Mouse (Mus musculus): ENCODE results near the gene Nlrc5. TPM values are rescaled to one million over a fixed set of nuclear protein-coding genes. Genes with fewer than 3 reads are reported as not detected.
"Not testable (repeated sequence)": the region's sequence is repeated elsewhere in the genome, so short reads cannot be mapped to it uniquely, and the experiment has no call there.

Gene Nlrc5
- polyA plus RNA-seq, 1 experiment, result 0.16 TPM

DNA sequence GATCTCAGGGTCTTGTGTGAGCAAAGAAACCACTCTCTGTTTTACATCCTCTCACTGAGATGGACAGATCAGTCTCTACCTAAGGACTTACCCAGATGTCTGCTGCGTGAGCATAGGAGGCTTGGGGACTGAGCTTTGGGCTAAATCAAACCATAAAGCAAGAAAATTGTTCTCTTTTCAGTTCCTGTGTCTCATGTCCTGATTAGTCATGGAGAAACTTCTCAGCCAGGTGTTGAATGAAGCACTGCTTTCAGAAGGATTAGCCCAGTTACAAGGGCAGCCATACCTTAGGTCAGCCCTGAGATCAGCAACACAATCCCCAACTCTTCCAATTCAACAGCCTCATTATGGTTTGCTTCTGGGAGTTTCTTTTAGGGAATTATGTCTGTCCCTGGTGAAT lies 7.5 kb downstream of the Nlrc5 start:
- peaks cover 22% of the 10 kb centered on the region for H3K27me3 ChIP-seq (ENCODE audit: control insufficient read depth, insufficient read depth, insufficient read length)
- TF ChIP-seq FOSL1 (IDR thresholded peaks at IDR 0.05; ENCODE audit: insufficient read depth, low read length, poor library complexity, severe bottlenecking) (no peak), MAX (IDR thresholded peaks at IDR 0.05) (no peak), MYOD1 (IDR thresholded peaks at IDR 0.05; ENCODE audit: control insufficient read depth, insufficient read length, low read depth) (no peak), USF1 (IDR thresholded peaks at IDR 0.05; ENCODE audit: low read depth) (no peak), MYOG (IDR thresholded peaks at IDR 0.05; ENCODE audit: control insufficient read depth, extremely low read depth, insufficient read length) (no peak), CTCF (IDR thresholded peaks at IDR 0.05; ENCODE audit: control insufficient read depth, insufficient read depth, insufficient read length) (no peak), CEBPB (IDR thresholded peaks at IDR 0.05; ENCODE audit: low read depth) (no peak)
- no peak overlapping the region for H3K4me3 ChIP-seq (ENCODE audit: insufficient read depth, poor library complexity, severe bottlenecking)
- H3K79me3 ChIP-seq (ENCODE audit: low read depth), result no peaks in the 10 kb centered on the region
- H3ac ChIP-seq (ENCODE audit: control insufficient read depth, insufficient read length, low read depth), result no peak overlapping the region
- no peaks in the 10 kb centered on the region for H3K79me2 ChIP-seq (ENCODE audit: control insufficient read depth, insufficient read depth)
- H3K36me3 ChIP-seq (ENCODE audit: control insufficient read depth, insufficient read depth), result no peaks in the 10 kb centered on the region

DNA sequence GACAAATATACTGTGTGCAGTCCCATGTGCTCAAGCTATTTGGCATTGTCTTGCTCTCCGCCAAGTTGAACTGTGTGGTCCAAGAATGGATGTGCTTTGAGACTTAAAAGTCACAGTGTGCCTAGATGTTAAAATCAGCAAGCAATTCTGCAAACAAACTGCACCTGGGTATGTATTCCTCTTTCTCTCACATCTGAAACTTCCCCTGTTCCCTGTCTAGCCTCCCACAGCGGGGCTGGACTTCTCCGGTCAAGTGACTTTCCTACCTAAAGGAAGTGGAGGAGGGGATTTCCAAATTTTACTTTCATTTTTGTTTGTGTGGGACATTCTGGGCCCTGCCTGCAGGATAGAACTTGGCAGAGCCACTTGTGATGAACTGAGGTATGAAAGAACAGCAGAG lies 9.0 kb downstream of the Nlrc5 start:
- H3K27me3 ChIP-seq (ENCODE audit: control insufficient read depth, insufficient read depth, insufficient read length), result peaks cover 29% of the 10 kb centered on the region
- H3K36me3 ChIP-seq (ENCODE audit: control insufficient read depth, insufficient read depth), result no peaks in the 10 kb centered on the region
- H3K4me3 ChIP-seq (ENCODE audit: insufficient read depth, poor library complexity, severe bottlenecking), result no peak overlapping the region
- no peaks in the 10 kb centered on the region for H3K79me2 ChIP-seq (ENCODE audit: control insufficient read depth, insufficient read depth)
- H3K79me3 ChIP-seq (ENCODE audit: low read depth), result no peaks in the 10 kb centered on the region
- TF ChIP-seq FOSL1 (IDR thresholded peaks at IDR 0.05; ENCODE audit: insufficient read depth, low read length, poor library complexity, severe bottlenecking), result no peak
- TF ChIP-seq MYOG (IDR thresholded peaks at IDR 0.05; ENCODE audit: control insufficient read depth, extremely low read depth, insufficient read length), result no peak
- no peak for TF ChIP-seq USF1 (IDR thresholded peaks at IDR 0.05; ENCODE audit: low read depth)
- no peak for TF ChIP-seq CTCF (IDR thresholded peaks at IDR 0.05; ENCODE audit: control insufficient read depth, insufficient read depth, insufficient read length)
- no peak for TF ChIP-seq MAX (IDR thresholded peaks at IDR 0.05)
- no peak for TF ChIP-seq CEBPB (IDR thresholded peaks at IDR 0.05; ENCODE audit: low read depth)
- TF ChIP-seq MYOD1 (IDR thresholded peaks at IDR 0.05; ENCODE audit: control insufficient read depth, insufficient read length, low read depth), result no peak
- no peak overlapping the region for H3ac ChIP-seq (ENCODE audit: control insufficient read depth, insufficient read length, low read depth)

DNA sequence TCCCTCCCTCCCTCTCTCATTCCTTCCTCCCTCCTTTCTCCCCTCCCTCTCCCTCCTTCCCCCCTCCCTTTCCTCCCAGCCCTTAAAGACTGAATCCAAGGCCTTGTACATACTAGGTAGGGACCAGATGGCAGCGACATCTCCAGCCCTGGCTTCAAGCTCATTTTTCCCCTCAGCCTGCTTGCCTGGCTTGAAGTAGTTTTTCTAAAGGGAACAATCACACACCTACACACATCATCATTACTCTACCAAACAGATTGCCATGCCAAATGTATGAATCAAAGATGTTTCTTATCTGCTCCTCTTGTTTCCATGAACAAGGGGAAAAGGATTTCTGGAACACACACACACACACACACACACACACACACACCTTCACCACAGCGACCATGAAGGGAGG lies 10.3 kb downstream of the Nlrc5 start:
- TF ChIP-seq MAX (IDR thresholded peaks at IDR 0.05) (no peak), CEBPB (IDR thresholded peaks at IDR 0.05; ENCODE audit: low read depth) (no peak), USF1 (IDR thresholded peaks at IDR 0.05; ENCODE audit: low read depth) (no peak), MYOD1 (IDR thresholded peaks at IDR 0.05; ENCODE audit: control insufficient read depth, insufficient read length, low read depth) (no peak), CTCF (IDR thresholded peaks at IDR 0.05; ENCODE audit: control insufficient read depth, insufficient read depth, insufficient read length) (no peak), FOSL1 (IDR thresholded peaks at IDR 0.05; ENCODE audit: insufficient read depth, low read length, poor library complexity, severe bottlenecking) (no peak), MYOG (IDR thresholded peaks at IDR 0.05; ENCODE audit: control insufficient read depth, extremely low read depth, insufficient read length) (no peak)
- Histone ChIP-seq H3K79me2 (ENCODE audit: control insufficient read depth, insufficient read depth) (no peaks in the 10 kb centered on the region), H3K36me3 (ENCODE audit: control insufficient read depth, insufficient read depth) (no peaks in the 10 kb centered on the region), H3K4me3 (ENCODE audit: insufficient read depth, poor library complexity, severe bottlenecking) (no peak overlapping the region), H3ac (ENCODE audit: control insufficient read depth, insufficient read length, low read depth) (no peak overlapping the region), H3K79me3 (ENCODE audit: low read depth) (no peaks in the 10 kb centered on the region), H3K27me3 (ENCODE audit: control insufficient read depth, insufficient read depth, insufficient read length) (peaks cover 29% of the 10 kb centered on the region)

GRCm38 (mm10) chr8:94447142-94447541 lies 13.0 kb downstream of the Nlrc5 start:
- TF ChIP-seq MYOG (IDR thresholded peaks at IDR 0.05; ENCODE audit: control insufficient read depth, extremely low read depth, insufficient read length) (no peak), CTCF (IDR thresholded peaks at IDR 0.05; ENCODE audit: control insufficient read depth, insufficient read depth, insufficient read length) (no peak), CEBPB (IDR thresholded peaks at IDR 0.05; ENCODE audit: low read depth) (no peak), USF1 (IDR thresholded peaks at IDR 0.05; ENCODE audit: low read depth) (no peak)
- no peak overlapping the region for H3ac ChIP-seq (ENCODE audit: control insufficient read depth, insufficient read length, low read depth)

DNA sequence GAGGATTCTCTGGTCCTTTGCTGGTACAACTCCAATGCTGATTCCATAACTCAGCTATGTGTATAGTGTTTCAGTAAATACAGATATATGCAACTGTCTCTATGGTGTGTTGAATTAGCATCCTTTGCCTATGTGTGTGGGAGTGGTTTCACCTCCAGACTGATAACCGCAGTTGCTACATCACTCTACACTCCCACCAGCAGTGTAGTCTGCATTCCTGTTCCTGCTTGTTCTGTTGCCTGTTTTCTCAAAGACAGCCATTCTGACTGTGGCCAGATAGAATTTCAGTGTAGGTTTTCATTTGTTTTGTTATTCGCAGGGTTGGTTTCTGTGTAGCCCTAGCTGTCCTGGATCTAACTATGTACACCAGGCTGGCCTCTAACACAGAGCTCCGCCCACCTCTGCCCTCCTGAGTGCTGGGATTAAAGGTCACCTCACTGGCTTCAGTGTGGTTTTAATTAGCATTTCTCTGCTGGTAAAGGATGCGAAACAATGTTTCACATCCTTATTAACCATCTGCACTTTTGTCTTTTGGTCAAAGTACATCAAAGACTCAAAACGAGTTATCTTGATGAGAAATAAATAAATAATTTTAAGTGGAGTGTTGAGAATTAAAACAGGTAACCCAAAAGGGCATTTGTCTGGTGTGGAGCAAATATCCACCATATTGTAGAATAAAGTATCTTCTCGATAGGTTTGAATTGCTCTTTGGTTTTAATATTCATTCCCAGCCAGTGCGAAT lies 13.6 kb downstream of the Nlrc5 start:
- no peak overlapping the region for H3K4me3 ChIP-seq (ENCODE audit: insufficient read depth, poor library complexity, severe bottlenecking)
- peaks cover 22% of the 10 kb centered on the region for H3K27me3 ChIP-seq (ENCODE audit: control insufficient read depth, insufficient read depth, insufficient read length)
- no peak overlapping the region for H3ac ChIP-seq (ENCODE audit: control insufficient read depth, insufficient read length, low read depth)
- no peaks in the 10 kb centered on the region for H3K36me3 ChIP-seq (ENCODE audit: control insufficient read depth, insufficient read depth)
- no peak for TF ChIP-seq CTCF (IDR thresholded peaks at IDR 0.05; ENCODE audit: control insufficient read depth, insufficient read depth, insufficient read length)
- TF ChIP-seq CEBPB (IDR thresholded peaks at IDR 0.05; ENCODE audit: low read depth), result no peak
- TF ChIP-seq MYOG (IDR thresholded peaks at IDR 0.05; ENCODE audit: control insufficient read depth, extremely low read depth, insufficient read length), result no peak
- TF ChIP-seq MYOD1 (IDR thresholded peaks at IDR 0.05; ENCODE audit: control insufficient read depth, insufficient read length, low read depth), result no peak
- TF ChIP-seq FOSL1 (IDR thresholded peaks at IDR 0.05; ENCODE audit: insufficient read depth, low read length, poor library complexity, severe bottlenecking), result no peak
- no peak for TF ChIP-seq USF1 (IDR thresholded peaks at IDR 0.05; ENCODE audit: low read depth)
- no peak for TF ChIP-seq MAX (IDR thresholded peaks at IDR 0.05)
- H3K79me2 ChIP-seq (ENCODE audit: control insufficient read depth, insufficient read depth), result no peaks in the 10 kb centered on the region
- H3K79me3 ChIP-seq (ENCODE audit: low read depth), result no peaks in the 10 kb centered on the region

More at GRCm38 (mm10) chr8:94447142-94447541, 13.0 kb downstream of the Nlrc5 start:
- H3K27me3 ChIP-seq (ENCODE audit: control insufficient read depth, insufficient read depth, insufficient read length), result peaks cover 22% of the 10 kb centered on the region
- no peaks in the 10 kb centered on the region for H3K79me2 ChIP-seq (ENCODE audit: control insufficient read depth, insufficient read depth)
- H3K4me3 ChIP-seq (ENCODE audit: insufficient read depth, poor library complexity, severe bottlenecking), result no peak overlapping the region
- no peaks in the 10 kb centered on the region for H3K79me3 ChIP-seq (ENCODE audit: low read depth)
- no peaks in the 10 kb centered on the region for H3K36me3 ChIP-seq (ENCODE audit: control insufficient read depth, insufficient read depth)

DNA sequence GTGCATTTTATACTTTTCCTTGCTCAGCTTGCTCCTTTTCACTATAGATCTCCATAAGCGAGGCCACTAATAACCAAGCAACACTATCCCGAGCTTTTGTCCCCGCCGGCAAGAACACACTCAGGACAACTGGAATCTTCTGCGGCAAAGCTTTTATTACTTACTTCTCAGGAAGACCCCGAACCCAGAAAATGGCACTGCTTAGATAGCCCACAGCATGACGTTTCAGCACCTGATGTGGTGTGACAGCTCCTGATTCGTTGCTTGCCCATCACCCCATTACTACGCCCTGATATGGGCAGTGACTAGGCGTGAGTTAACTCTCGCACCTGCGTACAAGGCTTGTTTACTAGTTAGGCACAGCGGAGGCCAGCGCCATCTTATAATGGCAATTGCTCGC lies 18.8 kb downstream of the Nlrc5 start:
- H3ac ChIP-seq (ENCODE audit: control insufficient read depth, insufficient read length, low read depth); H3K4me3 ChIP-seq (ENCODE audit: insufficient read depth, poor library complexity, severe bottlenecking); H3K79me3 ChIP-seq (ENCODE audit: low read depth); H3K27me3 ChIP-seq (ENCODE audit: control insufficient read depth, insufficient read depth, insufficient read length); H3K79me2 ChIP-seq (ENCODE audit: control insufficient read depth, insufficient read depth); H3K36me3 ChIP-seq (ENCODE audit: control insufficient read depth, insufficient read depth): not testable (repeated sequence)
